Mouse (Mus musculus) adrenal gland, adult (tissue): ENCODE data around the gene Gm5737.

Experiments
- DNase-seq, 2 experiments: peaks; one replicate each; pipeline ENCODE4 v3.0.0; 2022 to 2023; ENCODE audit warnings: low spot score in 1 of 2; ENCODE audit not compliant: inconsistent age in 2 of 2

Gm5737 gene

DNA sequence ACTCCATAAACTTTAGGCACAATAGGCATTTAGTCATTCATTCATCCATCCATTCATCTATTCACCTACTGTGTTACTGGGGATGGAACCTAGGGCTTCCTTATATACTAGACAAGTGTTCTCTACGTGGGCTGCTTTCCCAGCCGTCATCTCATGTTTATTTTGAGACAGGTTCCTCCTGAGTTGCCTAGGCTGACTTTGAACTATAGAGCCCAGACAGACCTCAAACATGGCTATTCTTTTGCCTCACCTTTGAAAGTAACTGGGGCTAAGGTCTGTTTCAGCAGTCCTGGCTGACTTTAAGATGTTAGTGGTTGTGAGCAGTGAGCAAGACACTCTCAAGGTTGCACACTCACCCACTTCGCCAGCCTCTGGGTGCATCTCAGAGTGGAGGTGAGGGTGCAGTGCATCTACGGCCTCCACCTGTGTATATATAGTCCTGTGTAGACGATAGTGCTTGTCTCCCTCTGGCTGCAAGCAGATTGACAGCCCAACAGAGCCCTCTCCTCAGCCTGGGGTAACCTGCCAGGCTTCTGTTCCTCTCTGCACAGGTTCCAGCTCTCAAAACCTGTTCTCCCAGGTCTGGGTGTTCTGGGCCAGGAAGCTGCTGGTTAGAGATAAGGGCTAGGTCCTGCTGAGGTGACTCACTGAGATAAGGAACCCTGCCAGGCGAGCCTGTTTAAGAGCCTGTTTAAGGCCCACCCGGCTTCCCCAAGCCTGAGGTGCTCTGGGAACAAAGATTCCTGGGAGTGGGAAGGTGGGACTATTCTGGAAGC is 62.8 kb downstream of the Gm5737 start:
- DNase-seq = peak in 1 of 2 experiments; percentile 38

DNA sequence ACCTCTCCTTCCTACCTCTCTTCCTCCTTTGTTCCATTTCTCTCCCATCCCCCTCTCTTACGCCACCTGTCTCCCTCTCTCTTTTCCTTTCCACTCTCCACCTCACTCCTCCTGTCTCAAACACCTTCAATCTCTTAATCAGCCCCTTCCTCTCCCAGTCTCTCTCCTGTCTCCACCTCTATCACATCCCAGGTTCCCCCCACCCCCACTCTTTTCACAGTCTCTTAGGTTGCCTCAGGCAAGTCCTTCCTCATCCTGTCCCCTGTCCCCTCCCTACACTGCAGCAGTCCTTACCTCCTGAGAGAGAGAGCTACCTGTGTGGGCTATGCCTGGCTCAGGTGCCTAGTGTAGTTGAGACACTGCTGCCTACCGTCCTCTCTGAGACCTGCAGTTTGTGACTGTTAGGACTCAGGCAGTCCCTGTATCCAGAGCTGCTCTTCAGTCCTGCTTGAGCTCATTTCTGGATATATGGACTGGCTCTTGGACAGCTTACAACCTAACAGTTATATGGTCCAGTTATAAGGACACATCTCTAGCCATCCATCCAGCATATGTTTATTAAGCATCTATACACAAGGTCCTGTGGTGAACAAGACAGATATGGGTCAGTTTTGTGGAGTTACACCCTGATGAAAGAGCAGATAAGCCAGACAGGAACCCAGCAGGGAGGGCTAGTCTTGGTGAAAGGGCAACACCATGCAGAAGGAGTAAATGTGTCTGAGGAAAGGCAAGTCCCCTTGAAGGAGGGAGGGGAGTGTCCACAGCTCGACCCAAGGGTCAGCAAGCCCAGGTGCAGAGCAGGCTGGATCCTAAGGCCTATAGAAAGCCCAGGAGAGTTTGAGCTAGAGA is 63.6 kb downstream of the Gm5737 start:
- no peak for DNase-seq

DNA sequence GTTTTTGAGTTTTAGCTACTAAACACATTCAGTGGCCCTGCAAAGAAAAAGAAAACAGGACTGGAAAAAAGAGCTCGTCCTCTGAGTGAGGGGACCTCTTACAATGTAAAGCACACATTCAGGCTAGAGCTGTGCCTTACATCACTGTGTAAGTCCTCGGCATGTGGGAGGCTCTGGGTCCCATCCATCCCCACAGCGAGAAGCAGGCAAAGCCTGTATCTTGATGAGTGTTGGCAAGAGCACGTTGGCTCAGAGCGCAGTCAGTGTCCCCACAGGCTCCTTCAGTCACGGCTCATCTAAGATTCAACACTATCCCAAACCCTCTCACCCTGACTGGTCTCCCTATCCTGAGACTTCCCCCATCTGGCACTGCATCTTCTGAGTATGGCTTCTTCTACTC is 66.1 kb downstream of the Gm5737 start:
- no peak for DNase-seq

DNA sequence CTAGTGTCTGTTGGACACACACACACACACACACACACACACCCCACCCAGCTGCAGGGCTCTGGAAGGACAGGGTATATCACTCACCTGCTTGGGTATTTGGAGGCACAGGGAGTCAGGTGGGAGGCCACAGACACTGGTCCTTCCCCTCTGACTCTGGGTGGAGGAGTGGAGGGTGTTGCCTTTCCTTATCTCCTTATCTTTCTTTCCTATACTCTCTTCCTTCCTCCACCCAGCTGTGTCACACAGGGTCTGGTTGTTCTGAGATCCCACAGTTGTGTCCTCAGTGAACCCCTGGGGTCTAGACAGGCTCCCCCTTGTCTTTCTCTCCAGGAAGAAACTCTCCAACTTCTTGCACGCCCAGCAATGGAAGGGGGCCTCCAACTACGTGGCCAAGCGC is 67.8 kb downstream of the Gm5737 start:
- DNase-seq = no peak

DNA sequence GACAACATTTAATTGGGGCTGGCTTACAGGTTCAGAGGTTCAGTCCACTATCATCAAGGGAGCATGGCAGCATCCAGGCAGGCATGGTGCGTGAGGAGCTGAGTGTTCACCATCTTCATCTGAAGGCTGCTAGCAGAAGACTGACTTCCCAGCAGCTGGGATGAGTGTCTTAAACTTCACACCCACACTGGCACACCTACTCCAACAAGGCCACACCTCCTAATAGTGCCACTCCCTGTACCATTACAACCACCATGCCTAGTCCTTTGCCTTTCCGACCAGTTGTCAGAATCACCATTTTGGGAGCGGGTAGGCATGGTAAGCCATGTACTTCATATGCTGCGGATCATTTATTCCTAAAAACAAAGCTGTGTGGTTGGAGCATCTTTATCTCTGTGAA is 68.6 kb downstream of the Gm5737 start:
- no peak for DNase-seq
